Mouse (Mus musculus): Measurements from ENCODE around the gene Mrgpra6. TPM values are rescaled to one million over a fixed set of nuclear protein-coding genes. Genes with fewer than 3 reads are reported as not detected.

Mrgpra6 gene
- total and polyA plus RNA-seq, 2 experiments from 2014 or later = not detected

GRCm38 (mm10) chr7:47148298-47148697 is 56.4 kb downstream of the Mrgpra6 start:
- no peak overlapping the region for H3K27ac ChIP-seq (ENCODE audit: low read depth, low read length)
- no peaks in the 10 kb centered on the region for H3K36me3 ChIP-seq (ENCODE audit: insufficient read depth, low read length)
- H3K9ac ChIP-seq (replicated peaks; ENCODE audit: low read length, poor library complexity, severe bottlenecking) = no peak overlapping the region
- H3K9me3 ChIP-seq (ENCODE audit: low read length) = no peaks in the 10 kb centered on the region
- 82% methylated on average over 7 of the region's 7 CpGs for WGBS
- no peaks in the 10 kb centered on the region for H3K27me3 ChIP-seq (ENCODE audit: insufficient read depth, low read length)
- H3K4me2 ChIP-seq (ENCODE audit: low read depth, low read length, poor library complexity, severe bottlenecking) = no peak overlapping the region
- TF ChIP-seq CTCF (IDR thresholded peaks at IDR 0.05) = no peak
- no peaks in the 10 kb centered on the region for H3K4me1 ChIP-seq (ENCODE audit: insufficient read depth, low read length)
- ATAC-seq (ENCODE audit: low FRiP score) = no peak
- DNase-seq (ENCODE audit: low spot score) = no peak
- H3K4me3 ChIP-seq (ENCODE audit: low read depth, low read length) = no peak overlapping the region

- no peaks in the 10 kb centered on the region for H3K4me1 ChIP-seq (ENCODE audit: insufficient read depth, low read length)
- peak; percentile 61 for TF ChIP-seq CTCF (IDR thresholded peaks at IDR 0.05)
- no peaks in the 10 kb centered on the region for H3K27me3 ChIP-seq (ENCODE audit: insufficient read depth, low read length)
- H3K36me3 ChIP-seq (ENCODE audit: insufficient read depth, low read length) = no peaks in the 10 kb centered on the region
- no peak overlapping the region for H3K4me3 ChIP-seq (ENCODE audit: low read depth, low read length)
- WGBS = 66% methylated on average over 12 of the region's 12 CpGs
- ATAC-seq (ENCODE audit: low FRiP score) (no peak), DNase-seq (ENCODE audit: low spot score) (peak; percentile 51)
- H3K27ac ChIP-seq (ENCODE audit: low read depth, low read length) = no peak overlapping the region
- H3K9me3 ChIP-seq (ENCODE audit: low read length) = no peaks in the 10 kb centered on the region
- H3K4me2 ChIP-seq (ENCODE audit: low read depth, low read length, poor library complexity, severe bottlenecking) = no peak overlapping the region
- no peak overlapping the region for H3K9ac ChIP-seq (replicated peaks; ENCODE audit: low read length, poor library complexity, severe bottlenecking)
Measured at GRCm38 (mm10) chr7:47146034-47146812, 58.5 kb downstream of the Mrgpra6 start.

DNA sequence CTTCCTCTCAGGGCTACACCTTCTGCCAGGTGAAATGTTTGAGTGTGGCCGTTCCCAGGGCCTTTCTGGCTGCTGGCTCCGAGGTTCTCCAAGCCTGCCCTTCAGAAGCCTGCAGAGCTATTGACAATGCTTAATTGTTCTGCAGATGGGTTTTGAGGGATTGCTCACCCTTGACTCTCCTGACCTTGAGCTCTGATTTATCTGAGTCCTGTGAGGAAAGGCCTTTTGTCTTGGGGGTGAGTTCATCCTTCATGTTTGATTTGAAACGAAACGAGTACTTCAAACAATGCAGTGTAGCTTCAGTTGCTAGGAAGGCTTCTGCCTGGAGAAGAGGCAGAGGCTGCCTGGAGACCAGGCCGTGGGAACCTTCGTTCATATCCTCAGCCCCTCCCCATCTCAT is 60.4 kb downstream of the Mrgpra6 start:
- Histone ChIP-seq H3K27me3 (ENCODE audit: insufficient read depth, low read length) (no peaks in the 10 kb centered on the region), H3K4me1 (ENCODE audit: insufficient read depth, low read length) (no peaks in the 10 kb centered on the region), H3K4me3 (ENCODE audit: low read depth, low read length) (no peak overlapping the region), H3K27ac (ENCODE audit: low read depth, low read length) (no peak overlapping the region), H3K9me3 (ENCODE audit: low read length) (no peaks in the 10 kb centered on the region), H3K36me3 (ENCODE audit: insufficient read depth, low read length) (no peaks in the 10 kb centered on the region), H3K4me2 (ENCODE audit: low read depth, low read length, poor library complexity, severe bottlenecking) (no peak overlapping the region), H3K9ac (replicated peaks; ENCODE audit: low read length, poor library complexity, severe bottlenecking) (no peak overlapping the region)
- ATAC-seq (ENCODE audit: low FRiP score) = no peak
- no peak for TF ChIP-seq CTCF (IDR thresholded peaks at IDR 0.05)
- DNase-seq (ENCODE audit: low spot score) = no peak
- 30% methylated on average over 6 of the region's 6 CpGs for WGBS

DNA sequence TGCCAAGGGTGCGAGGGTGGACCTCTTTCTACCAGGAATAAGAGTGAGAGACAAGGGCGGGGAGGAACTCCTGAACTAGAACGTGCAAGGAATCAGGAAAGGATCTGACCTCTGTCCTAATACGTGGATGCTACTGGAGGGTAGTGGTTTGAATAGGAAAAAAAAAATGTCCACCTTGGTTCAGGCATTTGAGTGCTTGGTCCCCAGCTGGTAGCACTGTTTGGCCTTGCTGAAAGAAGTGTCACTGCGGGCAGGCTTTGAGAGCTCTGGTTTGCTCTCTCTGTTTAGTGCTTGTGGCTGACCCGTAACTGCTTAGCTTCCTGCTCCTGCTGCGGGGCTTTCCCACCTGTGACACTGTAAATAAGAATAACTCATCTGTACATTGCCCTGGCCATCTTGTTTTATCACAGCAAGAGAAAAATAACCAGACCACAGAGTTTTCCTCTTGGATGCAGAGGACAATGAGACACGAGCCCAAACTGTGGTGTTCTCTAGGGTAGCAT is 64.8 kb downstream of the Mrgpra6 start:
- 81% methylated on average over 8 of the region's 8 CpGs for WGBS
- TF ChIP-seq CTCF (IDR thresholded peaks at IDR 0.05) = no peak
- no peak overlapping the region for H3K4me3 ChIP-seq (ENCODE audit: low read depth, low read length)
- H3K36me3 ChIP-seq (ENCODE audit: insufficient read depth, low read length) = no peaks in the 10 kb centered on the region
- H3K4me2 ChIP-seq (ENCODE audit: low read depth, low read length, poor library complexity, severe bottlenecking) = no peak overlapping the region
- DNase-seq (ENCODE audit: low spot score) (no peak), ATAC-seq (ENCODE audit: low FRiP score) (no peak)
- no peak overlapping the region for H3K9ac ChIP-seq (replicated peaks; ENCODE audit: low read length, poor library complexity, severe bottlenecking)
- no peaks in the 10 kb centered on the region for H3K4me1 ChIP-seq (ENCODE audit: insufficient read depth, low read length)
- H3K27ac ChIP-seq (ENCODE audit: low read depth, low read length) = no peak overlapping the region
- no peaks in the 10 kb centered on the region for H3K27me3 ChIP-seq (ENCODE audit: insufficient read depth, low read length)
- no peaks in the 10 kb centered on the region for H3K9me3 ChIP-seq (ENCODE audit: low read length)

Other genes with a start within 250 kb of the Mrgpra6 start
- gene Uevld, start 246.4 kb downstream of the Mrgpra6 start, total RNA-seq (2014; rRNA removed) = 10.1 and 10.6 TPM in 2 replicates
- 3.7 TPM in 2 replicates for gene Uevld, start 246.4 kb downstream of the Mrgpra6 start, polyA plus RNA-seq (2015; fragmentation: Nextera tagmentation; extraction: Ambion mirVana)
- not detected in 2 replicates for gene Gm9999, start 221.3 kb downstream of the Mrgpra6 start, total RNA-seq (2014; rRNA removed)
- gene Gm9999, start 221.3 kb downstream of the Mrgpra6 start, polyA plus RNA-seq (2015; fragmentation: Nextera tagmentation; extraction: Ambion mirVana) = not detected in 2 replicates
- gene Spty2d1, start 196.5 kb downstream of the Mrgpra6 start, total RNA-seq (2014; rRNA removed) = 8.8 and 10.7 TPM in 2 replicates
- gene Spty2d1, start 196.5 kb downstream of the Mrgpra6 start, polyA plus RNA-seq (2015; fragmentation: Nextera tagmentation; extraction: Ambion mirVana) = 3.8 and 4.7 TPM in 2 replicates
- gene Tmem86a, start 154.3 kb downstream of the Mrgpra6 start, total RNA-seq (2014; rRNA removed) = 15.1 and 16.0 TPM in 2 replicates
- gene Tmem86a, start 154.3 kb downstream of the Mrgpra6 start, polyA plus RNA-seq (2015; fragmentation: Nextera tagmentation; extraction: Ambion mirVana) = 29.0 and 30.1 TPM in 2 replicates
- 114 and 124 TPM in 2 replicates for gene Ptpn5, start 71.2 kb downstream of the Mrgpra6 start, total RNA-seq (2014; rRNA removed)
- 187 and 195 TPM in 2 replicates for gene Ptpn5, start 71.2 kb downstream of the Mrgpra6 start, polyA plus RNA-seq (2015; fragmentation: Nextera tagmentation; extraction: Ambion mirVana)
- gene Mrgpra9, start 47.9 kb upstream of the Mrgpra6 start, total RNA-seq (2014; rRNA removed) = not detected in 2 replicates
- not detected in 2 replicates for gene Mrgpra9, start 47.9 kb upstream of the Mrgpra6 start, polyA plus RNA-seq (2015; fragmentation: Nextera tagmentation; extraction: Ambion mirVana)
- not detected in 2 replicates for gene Mrgpra1, start 149.3 kb upstream of the Mrgpra6 start, total RNA-seq (2014; rRNA removed)
- gene Mrgpra1, start 149.3 kb upstream of the Mrgpra6 start, polyA plus RNA-seq (2015; fragmentation: Nextera tagmentation; extraction: Ambion mirVana) = not detected in 2 replicates
- not detected in 2 replicates for gene Mrgpra2a, start 247.2 kb upstream of the Mrgpra6 start, total RNA-seq (2014; rRNA removed)
- not detected in 2 replicates for gene Mrgpra2a, start 247.2 kb upstream of the Mrgpra6 start, polyA plus RNA-seq (2015; fragmentation: Nextera tagmentation; extraction: Ambion mirVana)